Mouse (Mus musculus) cortical plate, adult 2 months (tissue): ENCODE measurements around the gene Uts2b. TPM values are rescaled to one million over a fixed set of nuclear protein-coding genes. Genes with fewer than 3 reads are reported as not detected.

Source experiments
- H3K27ac ChIP-seq: fragments of 200-500 bp; 2 replicates; pipeline ENCODE4 v1.5.1; 2012; ENCODE audit warnings: low read length, control low read depth, inconsistent platforms; ENCODE audit not compliant: insufficient read depth
- H3K4me1 ChIP-seq: fragments of 200-500 bp; 2 replicates; pipeline ENCODE4 v1.6.1; 2011; ENCODE audit warnings: low read length; ENCODE audit not compliant: control insufficient read depth, insufficient read depth
- H3K4me3 ChIP-seq: fragments of 200-500 bp; 2 replicates; pipeline ENCODE4 v1.5.1; 2011; ENCODE audit warnings: mild to moderate bottlenecking, low read length, control low read depth; ENCODE audit not compliant: insufficient read depth
- CTCF ChIP-seq: fragments of 200-500 bp; IDR thresholded peaks from 2 replicates; pipeline ENCODE4 v1.5.1; 2011; ENCODE audit warnings: mild to moderate bottlenecking, control low read depth, low read length; ENCODE audit not compliant: insufficient read depth; ENCODE audit errors: extremely low read depth
- POLR2A ChIP-seq: fragments of 200-500 bp; IDR thresholded peaks from 2 replicates; pipeline ENCODE4 v1.6.1; 2011; ENCODE audit warnings: mild to moderate bottlenecking, low read length, control low read depth; ENCODE audit not compliant: insufficient read depth; ENCODE audit errors: extremely low read depth
- polyA plus RNA-seq: library from polyadenylated mRNA; depleted of rRNA; stranded (reverse); fragments of >200 nt; gene quantifications from 2 replicates; pipeline ENCODE4 v1.2.3, GENCODE M21; 2012; rRNA removed

The Uts2b gene
- polyA plus RNA-seq: not detected in 2 replicates

GRCm38 (mm10) chr16:27370191-27370590 is at the start of gene Uts2b:
Uts2b (minus strand) TSS chr16:27370239.
- no peak within 1 kb of the TSS for H3K4me3 ChIP-seq
- H3K4me1 ChIP-seq: no peaks in the 10 kb centered on the region
- no peak within 1 kb of the TSS for H3K27ac ChIP-seq
- TF ChIP-seq POLR2A: no peak
- no peak for TF ChIP-seq CTCF

GRCm38 (mm10) chr16:27417632-27418031 is 47.6 kb upstream of the Uts2b start:
- no peak for TF ChIP-seq POLR2A
- no peak for TF ChIP-seq CTCF
- Histone ChIP-seq H3K27ac (no peak overlapping the region), H3K4me3 (no peak overlapping the region), H3K4me1 (no peaks in the 10 kb centered on the region)

GRCm38 (mm10) chr16:27416937-27417584 is 47.0 kb upstream of the Uts2b start:
- H3K27ac ChIP-seq: no peak overlapping the region
- TF ChIP-seq CTCF (no peak), POLR2A (no peak)

GRCm38 (mm10) chr16:27404107-27404506 is 34.1 kb upstream of the Uts2b start:
- Histone ChIP-seq H3K27ac (no peak overlapping the region), H3K4me1 (no peaks in the 10 kb centered on the region), H3K4me3 (no peak overlapping the region)
- TF ChIP-seq POLR2A (no peak), CTCF (no peak)

More at GRCm38 (mm10) chr16:27416937-27417584, 47.0 kb upstream of the Uts2b start:
- Histone ChIP-seq H3K4me3 (no peak overlapping the region), H3K4me1 (no peaks in the 10 kb centered on the region)

GRCm38 (mm10) chr16:27401579-27401978 is 31.5 kb upstream of the Uts2b start:
- no peak for TF ChIP-seq POLR2A
- TF ChIP-seq CTCF: no peak
- no peak overlapping the region for H3K4me3 ChIP-seq
- H3K4me1 ChIP-seq: peaks cover 4% of the 10 kb centered on the region; the same call in 1 of the 2 replicates
- no peak overlapping the region for H3K27ac ChIP-seq

GRCm38 (mm10) chr16:27399719-27400253 is 29.7 kb upstream of the Uts2b start:
- TF ChIP-seq CTCF: no peak
- TF ChIP-seq POLR2A: no peak
- H3K4me3 ChIP-seq: no peak overlapping the region
- peaks cover 7% of the 10 kb centered on the region; the same call in 1 of the 2 replicates for H3K4me1 ChIP-seq
- no peak overlapping the region for H3K27ac ChIP-seq

GRCm38 (mm10) chr16:27399026-27399718 is 29.1 kb upstream of the Uts2b start:
- TF ChIP-seq CTCF: no peak
- no peak for TF ChIP-seq POLR2A
- no peak overlapping the region for H3K27ac ChIP-seq
- H3K4me3 ChIP-seq: no peak overlapping the region
- H3K4me1 ChIP-seq: peaks cover 7% of the 10 kb centered on the region; the same call in 1 of the 2 replicates

- H3K4me1 ChIP-seq: peaks cover 9% of the 10 kb centered on the region; the same call in 1 of the 2 replicates
- no peak overlapping the region for H3K4me3 ChIP-seq
- TF ChIP-seq CTCF: no peak
- TF ChIP-seq POLR2A: no peak
- peak overlapping the region; percentile 40; the same call in 1 of the 2 replicates for H3K27ac ChIP-seq
Observed at GRCm38 (mm10) chr16:27396951-27397350, 26.9 kb upstream of the Uts2b start.

- peak overlapping the region; percentile 95 for H3K27ac ChIP-seq
- H3K4me1 ChIP-seq: peaks cover 11% of the 10 kb centered on the region; the same call in 1 of the 2 replicates
- TF ChIP-seq CTCF (no peak), POLR2A (no peak)
- H3K4me3 ChIP-seq: no peak overlapping the region
Observed at GRCm38 (mm10) chr16:27395251-27396037, 25.4 kb upstream of the Uts2b start.

- Histone ChIP-seq H3K4me3 (no peak overlapping the region), H3K27ac (peak overlapping the region; percentile 54), H3K4me1 (peaks cover 15% of the 10 kb centered on the region; the same call in 1 of the 2 replicates)
- TF ChIP-seq POLR2A: no peak
- TF ChIP-seq CTCF: no peak
Observed at GRCm38 (mm10) chr16:27391845-27392244, 21.8 kb upstream of the Uts2b start.
